Mouse (Mus musculus) forebrain, embryonic 16.5 days (tissue): ENCODE data around the gene Pnpt1. TPM values are rescaled to one million over a fixed set of nuclear protein-coding genes. Genes with fewer than 3 reads are reported as not detected.

Source experiments
- ATAC-seq: fragments of 200-750 bp; cut with Nextera tagmentation; 2 replicates; pipeline ENCODE4 v1.8.0; 2017; ENCODE audit warnings: mild to moderate bottlenecking, moderate library complexity
- H3K27ac ChIP-seq: fragments of 300-500 bp; sonication (generic); 2 replicates; pipeline ENCODE4 v1.5.1; 2014; ENCODE audit warnings: low read length, control low read depth
- H3K27me3 ChIP-seq: fragments of 300-500 bp; sonication (generic); replicated peaks from 2 replicates; pipeline ENCODE4 v1.6.1; 2014; ENCODE audit warnings: low read length; ENCODE audit not compliant: control insufficient read depth, insufficient read depth
- H3K36me3 ChIP-seq: fragments of 300-500 bp; sonication (generic); 2 replicates; pipeline ENCODE4 v1.6.1; 2014; ENCODE audit not compliant: control insufficient read depth, insufficient read depth
- H3K4me1 ChIP-seq: fragments of 300-500 bp; sonication (generic); replicated peaks from 2 replicates; pipeline ENCODE4 v1.6.1; 2014; ENCODE audit warnings: low read length; ENCODE audit not compliant: control insufficient read depth, insufficient read depth
- H3K4me2 ChIP-seq: fragments of 300-500 bp; sonication (generic); 2 replicates; pipeline ENCODE4 v1.6.1; 2014; ENCODE audit warnings: mild to moderate bottlenecking, low read length, control low read depth
- H3K4me3 ChIP-seq: fragments of 300-500 bp; sonication (generic); replicated peaks from 2 replicates; pipeline ENCODE4 v1.5.1; 2014; ENCODE audit warnings: mild to moderate bottlenecking, low read length, control low read depth
- H3K9ac ChIP-seq: fragments of 300-500 bp; sonication (generic); replicated peaks from 2 replicates; pipeline ENCODE4 v1.6.1; 2014; ENCODE audit warnings: low read depth, low read length, control low read depth
- H3K9me3 ChIP-seq: fragments of 300-500 bp; sonication (generic); 2 replicates; pipeline ENCODE4 v1.6.1; 2016; ENCODE audit warnings: low read length; ENCODE audit not compliant: control insufficient read depth
- WGBS: fragments of 180-500 bp; shearing (Covaris S2); extraction: QIAGEN DNeasy Blood & Tissue Kit; methylation state at CpG from one replicate; pipeline ENCODE4 v1.1.7; 2014; 5-methylcytosine and 5-hydroxymethylcytosine counted together
- polyA plus RNA-seq: library from polyadenylated mRNA; unstranded; fragments of >200 nt; fragmentation: Nextera tagmentation; extraction: Ambion mirVana; gene quantifications from 2 replicates; pipeline ENCODE4 v1.2.1, GENCODE M21; 2015

Gene Pnpt1
- polyA plus RNA-seq, 1 experiment from 2014 or later = 30.4 TPM

DNA sequence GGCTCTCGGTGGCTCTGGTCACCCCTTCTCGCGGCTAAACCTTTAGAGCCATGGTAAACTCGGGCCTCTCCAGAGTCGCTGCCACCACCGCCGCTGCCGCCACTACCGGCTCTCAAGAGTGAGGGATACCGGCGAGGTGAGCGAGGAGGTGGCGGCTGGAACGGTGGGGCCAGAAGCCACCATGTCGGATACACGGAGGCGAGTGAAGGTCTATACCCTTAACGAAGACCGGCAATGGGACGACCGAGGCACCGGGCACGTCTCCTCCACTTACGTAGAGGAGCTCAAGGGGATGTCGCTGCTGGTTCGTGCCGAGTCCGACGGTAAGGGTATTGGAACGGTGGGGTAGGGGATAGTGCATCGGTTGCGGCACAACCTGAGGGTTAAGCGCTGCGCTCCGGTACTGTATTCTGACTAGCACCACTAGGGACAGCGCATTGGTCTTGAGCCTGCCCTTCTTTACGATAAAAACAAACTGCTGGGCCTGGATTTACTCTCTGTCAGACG lies 42.6 kb downstream of the Pnpt1 start:
- Histone ChIP-seq H3K36me3 (no peaks in the 10 kb centered on the region), H3K9ac (peak overlapping the region; percentile 97), H3K27ac (peak overlapping the region; percentile 97), H3K4me2 (peak overlapping the region; percentile 86), H3K4me1 (peaks cover 15% of the 10 kb centered on the region), H3K27me3 (no peaks in the 10 kb centered on the region), H3K9me3 (no peaks in the 10 kb centered on the region), H3K4me3 (peak overlapping the region; percentile 92)
- WGBS = under 1% methylated on average over 38 of the region's 38 CpGs
- ATAC-seq = peak; percentile 53

DNA sequence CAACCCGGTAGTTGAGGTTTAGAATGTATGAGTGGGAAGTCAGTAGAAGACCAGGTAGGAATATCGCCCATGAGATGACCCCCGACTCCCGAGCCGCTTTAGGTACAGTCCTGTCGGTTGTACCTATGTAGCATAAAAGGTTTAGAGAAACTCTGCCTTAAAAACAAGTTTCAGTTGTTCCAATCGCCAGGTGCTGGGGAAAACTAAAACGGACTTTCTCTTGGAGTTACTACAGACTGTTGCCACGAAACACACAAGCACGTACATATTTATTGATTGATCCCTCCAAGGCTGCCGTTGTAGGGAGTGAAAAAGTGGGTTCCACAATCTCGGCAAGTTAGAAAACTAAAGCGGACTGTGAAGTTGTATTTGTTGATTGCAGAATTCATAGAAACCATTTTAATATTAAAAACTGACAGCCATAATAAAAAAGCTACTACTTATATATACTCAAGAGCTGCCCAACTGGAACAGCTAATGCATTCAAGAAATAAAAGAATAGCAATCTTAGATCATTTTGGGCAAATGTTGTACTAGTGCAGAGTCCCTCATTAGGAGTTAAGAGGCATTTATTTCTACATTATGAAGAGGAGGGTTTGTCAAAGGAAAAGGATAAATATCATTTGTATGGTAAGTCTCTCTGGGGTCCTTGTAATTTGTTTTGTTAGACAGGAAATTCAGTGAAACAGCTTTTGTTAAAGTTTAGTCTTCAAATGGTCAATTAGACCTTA lies 43.3 kb downstream of the Pnpt1 start:
- peak overlapping the region; percentile 97 for H3K27ac ChIP-seq
- WGBS = 5% methylated on average over 13 of the region's 13 CpGs
- no peaks in the 10 kb centered on the region for H3K27me3 ChIP-seq
- H3K4me2 ChIP-seq = peak overlapping the region; percentile 86
- H3K4me3 ChIP-seq = peak overlapping the region; percentile 92
- no peaks in the 10 kb centered on the region for H3K36me3 ChIP-seq
- H3K9me3 ChIP-seq = no peaks in the 10 kb centered on the region
- H3K9ac ChIP-seq = peak overlapping the region; percentile 97
- peaks cover 15% of the 10 kb centered on the region for H3K4me1 ChIP-seq
- ATAC-seq = no peak

DNA sequence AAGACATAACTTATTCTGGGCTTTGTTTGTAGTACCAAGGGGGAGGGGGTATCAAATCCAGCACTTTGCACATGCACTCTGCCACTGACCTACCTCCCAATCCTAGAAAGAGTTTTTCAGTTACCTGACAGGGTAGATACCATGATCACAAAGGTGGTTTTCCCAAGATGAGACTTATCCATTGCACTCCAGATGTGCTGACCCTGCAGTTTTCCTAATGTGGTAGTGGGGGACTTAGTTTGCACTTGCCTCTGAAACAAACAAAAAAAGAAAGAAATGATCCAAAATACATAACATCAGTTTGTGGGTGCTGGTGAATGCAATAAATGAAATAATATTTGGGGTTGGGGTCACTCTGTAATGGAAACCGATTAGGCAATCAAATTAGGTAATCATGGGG lies 48.8 kb downstream of the Pnpt1 start:
- WGBS = 94% methylated on average over 1 of the region's 1 CpGs
- Histone ChIP-seq H3K4me2 (no peak overlapping the region), H3K27ac (no peak overlapping the region), H3K4me3 (no peak overlapping the region), H3K9me3 (no peaks in the 10 kb centered on the region), H3K9ac (no peak overlapping the region), H3K36me3 (peaks cover 8% of the 10 kb centered on the region; the same call in 1 of the 2 replicates), H3K27me3 (no peaks in the 10 kb centered on the region), H3K4me1 (peaks cover 7% of the 10 kb centered on the region)
- no peak for ATAC-seq

DNA sequence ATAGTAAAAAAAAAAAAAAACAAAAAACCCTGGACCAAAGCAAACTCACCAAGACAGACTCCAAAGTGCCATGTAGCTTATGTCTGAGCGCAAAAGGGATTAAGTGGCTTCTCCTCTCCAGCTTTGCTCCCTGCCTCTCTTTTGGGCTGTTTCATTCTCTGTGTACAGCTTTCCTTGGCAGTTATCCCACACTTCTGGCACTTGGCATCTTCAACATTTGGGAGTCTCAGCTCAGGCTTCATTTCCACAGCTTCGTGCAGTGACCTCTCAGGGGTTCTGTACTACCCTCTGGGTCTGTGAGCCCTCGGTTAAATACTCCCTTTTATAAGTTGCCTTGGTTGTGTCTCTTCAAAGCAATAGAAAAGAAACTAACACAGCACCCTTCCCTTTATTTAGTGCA lies 50.1 kb downstream of the Pnpt1 start:
- Histone ChIP-seq H3K4me1 (peaks cover 7% of the 10 kb centered on the region), H3K4me2 (no peak overlapping the region), H3K9me3 (no peaks in the 10 kb centered on the region), H3K9ac (no peak overlapping the region), H3K27ac (no peak overlapping the region), H3K36me3 (peaks cover 12% of the 10 kb centered on the region), H3K4me3 (no peak overlapping the region), H3K27me3 (no peaks in the 10 kb centered on the region)
- ATAC-seq = peak; percentile 78
- WGBS = 23% methylated on average over 3 of the region's 3 CpGs

DNA sequence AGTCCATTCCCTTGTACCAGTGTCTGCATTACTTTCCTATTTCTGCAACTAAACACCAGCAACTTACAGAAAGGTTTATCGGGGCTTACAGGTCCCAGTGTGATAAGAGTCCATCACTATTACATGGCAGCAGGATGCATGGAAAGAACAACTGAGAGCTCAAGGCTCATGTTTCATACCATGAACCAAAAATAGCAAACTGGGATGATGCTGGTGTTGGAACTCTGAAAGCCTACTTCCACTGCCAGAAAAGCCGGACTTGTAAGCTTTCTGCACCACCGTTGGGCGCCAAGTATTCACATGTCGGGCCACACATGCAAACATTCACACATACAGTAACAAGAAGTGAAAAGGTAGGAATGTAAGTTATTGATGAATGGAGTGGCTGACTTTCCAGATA lies 51.2 kb downstream of the Pnpt1 start:
- Histone ChIP-seq H3K27ac (no peak overlapping the region), H3K27me3 (no peaks in the 10 kb centered on the region), H3K4me1 (peaks cover 7% of the 10 kb centered on the region), H3K4me2 (no peak overlapping the region), H3K36me3 (peaks cover 17% of the 10 kb centered on the region), H3K9ac (no peak overlapping the region), H3K9me3 (no peaks in the 10 kb centered on the region), H3K4me3 (no peak overlapping the region)
- WGBS = 91% methylated on average over 5 of the region's 5 CpGs
- ATAC-seq = no peak

DNA sequence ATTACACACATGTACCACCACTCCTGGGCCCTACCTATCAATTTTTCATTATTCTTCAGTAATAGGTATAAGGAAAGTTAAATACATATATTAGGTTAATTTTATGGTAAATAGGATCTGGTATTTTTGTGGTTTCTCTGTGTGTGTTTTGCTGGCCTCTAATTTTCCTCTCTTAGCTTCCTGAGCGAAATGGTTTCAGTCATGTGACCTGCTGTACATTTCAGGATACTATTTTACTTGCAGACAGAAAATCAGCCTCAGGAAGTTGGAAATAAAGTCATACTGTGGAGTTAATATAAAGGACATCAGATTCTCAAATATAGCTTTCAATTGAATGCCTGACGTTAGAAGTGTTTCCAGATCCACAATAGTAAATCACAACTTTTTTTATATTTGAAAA lies 58.4 kb downstream of the Pnpt1 start:
- H3K27me3 ChIP-seq = no peaks in the 10 kb centered on the region
- no peaks in the 10 kb centered on the region for H3K9me3 ChIP-seq
- H3K4me3 ChIP-seq = no peak overlapping the region
- H3K36me3 ChIP-seq = peaks cover 23% of the 10 kb centered on the region
- H3K27ac ChIP-seq = no peak overlapping the region
- ATAC-seq = no peak
- H3K4me2 ChIP-seq = no peak overlapping the region
- H3K9ac ChIP-seq = no peak overlapping the region
- WGBS = 87% methylated on average over 2 of the region's 2 CpGs
- no peaks in the 10 kb centered on the region for H3K4me1 ChIP-seq

DNA sequence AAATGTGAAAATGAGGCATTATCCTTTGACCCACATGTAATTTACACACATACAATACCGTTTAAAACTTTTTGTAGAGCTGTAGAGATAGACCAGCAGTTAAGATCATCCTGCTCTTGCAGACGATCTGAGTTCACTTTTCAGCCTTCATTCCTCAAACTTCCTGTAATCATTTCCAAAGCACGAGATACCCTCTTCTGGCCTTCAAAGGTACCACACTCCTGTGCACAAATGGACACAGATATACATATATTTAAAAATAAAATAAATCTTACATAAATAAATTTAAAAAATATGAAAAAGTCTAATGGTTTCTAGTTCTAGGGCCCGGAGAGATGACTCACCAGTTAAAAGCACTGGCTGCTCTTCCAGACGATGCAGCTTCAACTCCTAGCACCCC lies 73.1 kb downstream of the Pnpt1 start:
- Histone ChIP-seq H3K36me3 (peaks cover 16% of the 10 kb centered on the region), H3K4me2 (no peak overlapping the region), H3K9me3 (no peaks in the 10 kb centered on the region), H3K27ac (no peak overlapping the region), H3K4me1 (no peaks in the 10 kb centered on the region), H3K27me3 (no peaks in the 10 kb centered on the region), H3K4me3 (no peak overlapping the region), H3K9ac (no peak overlapping the region)
- 88% methylated on average over 5 of the region's 5 CpGs for WGBS
- ATAC-seq = no peak

DNA sequence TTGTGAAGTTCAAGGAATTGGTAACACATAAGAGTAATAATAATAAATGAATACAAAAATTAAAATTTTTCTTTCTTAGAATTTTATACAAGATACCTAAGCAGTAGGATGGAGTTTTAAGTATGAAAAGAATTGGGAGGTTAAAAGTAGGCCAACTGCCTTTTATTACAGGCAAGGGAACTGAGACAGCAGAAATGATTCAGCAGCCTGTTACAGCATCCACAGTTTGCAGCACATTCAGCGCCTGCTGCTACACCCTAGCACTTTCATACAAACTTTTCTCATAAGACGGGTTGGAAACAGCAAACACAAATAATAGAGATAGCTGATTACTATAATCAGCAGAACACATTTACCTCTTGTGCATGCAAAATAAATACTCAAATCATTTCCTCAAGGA lies 79.2 kb downstream of the Pnpt1 start:
- ATAC-seq = no peak
- Histone ChIP-seq H3K36me3 (peaks cover 12% of the 10 kb centered on the region), H3K4me1 (no peaks in the 10 kb centered on the region), H3K27ac (no peak overlapping the region), H3K9me3 (no peaks in the 10 kb centered on the region), H3K4me3 (no peak overlapping the region), H3K4me2 (no peak overlapping the region), H3K27me3 (no peaks in the 10 kb centered on the region), H3K9ac (no peak overlapping the region)
- WGBS = 88% methylated on average over 2 of the region's 2 CpGs
